ENCODE assay signal across 29 mouse cellular contexts in genomic region chr10:84483553-84483952, GRCm38 (mm10). TPM values are rescaled to one million over a fixed set of nuclear protein-coding genes. Genes with fewer than 3 reads are reported as not detected.
DNase-seq lines count a peak whose midpoint lies in the region; ATAC-seq and TF ChIP-seq lines count a peak whose summit lies in the region.
"Had no signal": no experiment of that assay in that cellular context is flagged by ENCODE, and none has a peak within 500 bp of the region (broad histone marks: within the 10 kb centered on the region; RNA-seq: fewer than 3 reads in every experiment).

No protein-coding gene starts in this region.

- no peak overlapping the region for H3K9ac ChIP-seq in embryonic facial prominence, embryonic 14.5 days (ENCODE audit: low read depth, low read length)
- H3K9ac ChIP-seq in lung, postnatal 0 days (replicated peaks; ENCODE audit: low read depth): no peak overlapping the region
- no peak overlapping the region for H3K9ac ChIP-seq in intestine, postnatal 0 days (ENCODE audit: low read depth, low read length)
- H3K9ac ChIP-seq in forebrain, embryonic 11.5 days (ENCODE audit: low read length): no peak overlapping the region
- H3K9ac ChIP-seq: embryonic facial prominence, embryonic 13.5 days; forebrain, embryonic 13.5 days; heart, embryonic 15.5 days; hindbrain, embryonic 12.5 days; limb, embryonic 13.5 days; liver, embryonic 12.5 days; midbrain, embryonic 13.5 days; neural tube, embryonic 13.5 days had no signal

- peak; percentile 46 for DNase-seq in embryonic facial prominence, embryonic 14.5 days (ENCODE audit: low spot score)
- no peak for DNase-seq in embryonic facial prominence, embryonic 10.5 days (ENCODE audit: low spot score)
- peak; percentile 28 for DNase-seq in lung, postnatal 0 days (ENCODE audit: low spot score)
- no peak for DNase-seq in lung, postnatal 14 days
- DNase-seq in 3T3-L1 (ENCODE audit: low read depth, low spot score): peak; percentile 14
- no peak for DNase-seq in forebrain, embryonic 11.5 days (ENCODE audit: low spot score)
- no peak for DNase-seq in heart, adult 9 months (ENCODE audit: low spot score in 2 of 2)
- DNase-seq: adrenal gland, postnatal 25 days; cerebellum, adult 11-12 months; cerebellum, adult 9-11 months; embryo, embryonic 11 days; gastrocnemius, postnatal 14 days; kidney, adult 11 months; kidney, postnatal 25 days; right cerebral cortex, postnatal 4 days; thymus, postnatal 14 days had no signal

- H3K27ac ChIP-seq in embryonic facial prominence, embryonic 14.5 days (replicated peaks; ENCODE audit: low read depth, low read length): no peak overlapping the region
- H3K27ac ChIP-seq in embryonic facial prominence, embryonic 10.5 days (replicated peaks): no peak overlapping the region
- H3K27ac ChIP-seq in lung, postnatal 0 days (ENCODE audit: low read length): no peak overlapping the region
- H3K27ac ChIP-seq in intestine, postnatal 0 days (ENCODE audit: low read depth, low read length): no peak overlapping the region
- no peak overlapping the region for H3K27ac ChIP-seq in forebrain, embryonic 11.5 days (ENCODE audit: low read depth, low read length)
- H3K27ac ChIP-seq: embryonic facial prominence, embryonic 13.5 days; forebrain, embryonic 13.5 days; heart, embryonic 10.5 days; heart, embryonic 15.5 days; hindbrain, embryonic 12.5 days; hindbrain, postnatal 0 days; limb, embryonic 13.5 days; liver, embryonic 12.5 days; macrophage; midbrain, embryonic 13.5 days; neural tube, embryonic 13.5 days had no signal

- no peak for TF ChIP-seq EP300 in lung, postnatal 0 days (IDR thresholded peaks at IDR 0.05)

- no peak overlapping the region for H3K4me3 ChIP-seq in embryonic facial prominence, embryonic 14.5 days (ENCODE audit: low read depth, low read length)
- no peak overlapping the region for H3K4me3 ChIP-seq in embryonic facial prominence, embryonic 10.5 days
- no peak overlapping the region for H3K4me3 ChIP-seq in lung, postnatal 0 days (ENCODE audit: low read depth, low read length)
- H3K4me3 ChIP-seq in intestine, postnatal 0 days (ENCODE audit: low read depth, low read length): no peak overlapping the region
- no peak overlapping the region for H3K4me3 ChIP-seq in forebrain, embryonic 11.5 days (ENCODE audit: low read depth, low read length)
- H3K4me3 ChIP-seq: embryonic facial prominence, embryonic 13.5 days; erythroblast, embryonic 14.5 days; forebrain, embryonic 13.5 days; heart, embryonic 10.5 days; heart, embryonic 15.5 days; hindbrain, embryonic 12.5 days; limb, embryonic 13.5 days; liver, embryonic 12.5 days; midbrain, embryonic 13.5 days; neural tube, embryonic 13.5 days had no signal

- ATAC-seq in embryonic facial prominence, embryonic 14.5 days (ENCODE audit: low read depth): no peak; the same call in 1 of the 2 replicates
- no peak; the same call in 1 of the 2 replicates for ATAC-seq in lung, postnatal 0 days
- peak; percentile 82 for ATAC-seq in intestine, postnatal 0 days
- ATAC-seq in forebrain, embryonic 11.5 days (replicated peaks; ENCODE audit: low FRiP score): no peak
- ATAC-seq: forebrain, embryonic 13.5 days; hindbrain, postnatal 0 days; liver, embryonic 12.5 days; midbrain, embryonic 13.5 days had no signal

- no peaks in the 10 kb centered on the region for H3K9me3 ChIP-seq in embryonic facial prominence, embryonic 14.5 days (ENCODE audit: control insufficient read depth, low read length)
- H3K9me3 ChIP-seq in embryonic facial prominence, embryonic 10.5 days: no peaks in the 10 kb centered on the region
- no peaks in the 10 kb centered on the region for H3K9me3 ChIP-seq in lung, postnatal 0 days (ENCODE audit: low read length)
- H3K9me3 ChIP-seq in intestine, postnatal 0 days (ENCODE audit: control insufficient read depth): no peaks in the 10 kb centered on the region
- H3K9me3 ChIP-seq in forebrain, embryonic 11.5 days (ENCODE audit: control insufficient read depth, low read length): no peaks in the 10 kb centered on the region
- H3K9me3 ChIP-seq: embryonic facial prominence, embryonic 13.5 days; forebrain, embryonic 13.5 days; heart, embryonic 10.5 days; heart, embryonic 15.5 days; hindbrain, embryonic 12.5 days; limb, embryonic 13.5 days; liver, embryonic 12.5 days; midbrain, embryonic 13.5 days; neural tube, embryonic 13.5 days had no signal

- WGBS in embryonic facial prominence, embryonic 14.5 days: 67% methylated on average over 3 of the region's 3 CpGs
- 81% methylated on average over 3 of the region's 3 CpGs for WGBS in embryonic facial prominence, embryonic 10.5 days
- WGBS in lung, postnatal 0 days: 64% methylated on average over 3 of the region's 3 CpGs
- WGBS in intestine, postnatal 0 days: 48% methylated on average over 3 of the region's 3 CpGs
- WGBS in forebrain, embryonic 11.5 days: 81% methylated on average over 3 of the region's 3 CpGs

- H3K4me1 ChIP-seq in embryonic facial prominence, embryonic 14.5 days (ENCODE audit: control insufficient read depth, insufficient read depth, low read length): 0 out of 2 replicates have a peak, but pooled peaks cover 15% of the 10 kb centered on the region
- peaks cover 23% of the 10 kb centered on the region for H3K4me1 ChIP-seq in embryonic facial prominence, embryonic 10.5 days
- H3K4me1 ChIP-seq in lung, postnatal 0 days (ENCODE audit: insufficient read depth, low read depth, low read length): no peaks in the 10 kb centered on the region
- peaks cover 5% of the 10 kb centered on the region for H3K4me1 ChIP-seq in intestine, postnatal 0 days (replicated peaks; ENCODE audit: control insufficient read depth, insufficient read depth, low read length)
- no peaks in the 10 kb centered on the region for H3K4me1 ChIP-seq in forebrain, embryonic 11.5 days (replicated peaks; ENCODE audit: control insufficient read depth, insufficient read depth, low read length)
- H3K4me1 ChIP-seq: forebrain, embryonic 13.5 days; liver, embryonic 12.5 days; midbrain, embryonic 13.5 days had no signal

- H3K36me3 ChIP-seq in embryonic facial prominence, embryonic 14.5 days (ENCODE audit: control insufficient read depth, insufficient read depth, low read length): no peaks in the 10 kb centered on the region
- no peaks in the 10 kb centered on the region for H3K36me3 ChIP-seq in embryonic facial prominence, embryonic 10.5 days (replicated peaks)
- no peaks in the 10 kb centered on the region for H3K36me3 ChIP-seq in lung, postnatal 0 days (ENCODE audit: insufficient read depth, low read length)
- H3K36me3 ChIP-seq in intestine, postnatal 0 days (ENCODE audit: control insufficient read depth, insufficient read depth): no peaks in the 10 kb centered on the region
- no peaks in the 10 kb centered on the region for H3K36me3 ChIP-seq in forebrain, embryonic 11.5 days (ENCODE audit: control insufficient read depth, insufficient read depth, low read length)
- H3K36me3 ChIP-seq: embryonic facial prominence, embryonic 13.5 days; heart, embryonic 10.5 days; heart, embryonic 15.5 days; hindbrain, embryonic 12.5 days; limb, embryonic 13.5 days; liver, embryonic 12.5 days; midbrain, embryonic 13.5 days; neural tube, embryonic 13.5 days had no signal

- no peaks in the 10 kb centered on the region for H3K27me3 ChIP-seq in embryonic facial prominence, embryonic 14.5 days (replicated peaks; ENCODE audit: control insufficient read depth, insufficient read depth, low read length)
- no peaks in the 10 kb centered on the region for H3K27me3 ChIP-seq in embryonic facial prominence, embryonic 10.5 days (replicated peaks; ENCODE audit: low read depth, poor library complexity, severe bottlenecking)
- H3K27me3 ChIP-seq in lung, postnatal 0 days (replicated peaks; ENCODE audit: insufficient read depth, low read length): no peaks in the 10 kb centered on the region
- H3K27me3 ChIP-seq in intestine, postnatal 0 days (replicated peaks; ENCODE audit: control insufficient read depth, insufficient read depth, low read length): no peaks in the 10 kb centered on the region
- no peaks in the 10 kb centered on the region for H3K27me3 ChIP-seq in forebrain, embryonic 11.5 days (ENCODE audit: control insufficient read depth, insufficient read depth, low read length)
- H3K27me3 ChIP-seq: embryonic facial prominence, embryonic 13.5 days; forebrain, embryonic 13.5 days; heart, embryonic 15.5 days; hindbrain, embryonic 12.5 days; limb, embryonic 13.5 days; liver, embryonic 12.5 days; midbrain, embryonic 13.5 days; neural tube, embryonic 13.5 days had no signal

- TF ChIP-seq CTCF in lung, postnatal 0 days (IDR thresholded peaks at IDR 0.05): no peak
- TF ChIP-seq CTCF in intestine, postnatal 0 days (IDR thresholded peaks at IDR 0.05; ENCODE audit: low read depth): no peak

- H3K4me2 ChIP-seq in embryonic facial prominence, embryonic 14.5 days (ENCODE audit: low read depth, low read length): no peak overlapping the region
- no peak overlapping the region for H3K4me2 ChIP-seq in lung, postnatal 0 days (replicated peaks; ENCODE audit: low read depth, low read length)
- no peak overlapping the region for H3K4me2 ChIP-seq in intestine, postnatal 0 days (replicated peaks; ENCODE audit: low read depth)
- no peak overlapping the region for H3K4me2 ChIP-seq in forebrain, embryonic 11.5 days (ENCODE audit: low read depth, low read length, severe bottlenecking)
- H3K4me2 ChIP-seq: embryonic facial prominence, embryonic 13.5 days; forebrain, embryonic 13.5 days; heart, embryonic 15.5 days; hindbrain, embryonic 12.5 days; limb, embryonic 13.5 days; liver, embryonic 12.5 days; midbrain, embryonic 13.5 days; neural tube, embryonic 13.5 days had no signal

RNA-seq across cellular contexts. Expression of gene Nuak1, which starts 43.2 kb away (rescaled TPM):
- 3.3 and 3.7 TPM in 2 replicates for polyA plus RNA-seq in embryonic facial prominence, embryonic 14.5 days (2014; fragmentation: Nextera tagmentation; extraction: Ambion mirVana)
- 2.4 and 2.7 TPM in 2 replicates for polyA plus RNA-seq in embryonic facial prominence, embryonic 10.5 days (2016; fragmentation: Nextera tagmentation; extraction: Ambion mirVana)
- polyA plus RNA-seq in lung, postnatal 0 days (2015; fragmentation: Nextera tagmentation; extraction: Ambion mirVana): 2.2 and 2.3 TPM in 2 replicates
- 0.37 and 0.55 TPM in 2 replicates for polyA plus RNA-seq in intestine, postnatal 0 days (2015; fragmentation: Nextera tagmentation; extraction: Ambion mirVana)
- 2.9 and 3.6 TPM in 2 replicates for polyA plus RNA-seq in forebrain, embryonic 11.5 days (2014; fragmentation: Nextera tagmentation; extraction: Ambion mirVana)

RNA-seq across cellular contexts. Expression of gene Ckap4, which starts 50.3 kb away (rescaled TPM):
- polyA plus RNA-seq in embryonic facial prominence, embryonic 14.5 days (2014; fragmentation: Nextera tagmentation; extraction: Ambion mirVana): 193 and 203 TPM in 2 replicates
- polyA plus RNA-seq in embryonic facial prominence, embryonic 10.5 days (2016; fragmentation: Nextera tagmentation; extraction: Ambion mirVana): 61.2 and 61.5 TPM in 2 replicates
- polyA plus RNA-seq in lung, postnatal 0 days (2015; fragmentation: Nextera tagmentation; extraction: Ambion mirVana): 49.2 and 58.8 TPM in 2 replicates
- 23.3 and 24.0 TPM in 2 replicates for polyA plus RNA-seq in intestine, postnatal 0 days (2015; fragmentation: Nextera tagmentation; extraction: Ambion mirVana)
- polyA plus RNA-seq in forebrain, embryonic 11.5 days (2014; fragmentation: Nextera tagmentation; extraction: Ambion mirVana): 68.0 and 77.4 TPM in 2 replicates

Comparison
In these comparisons a context has a peak if more than half of its experiments do, and no peak if none do; other contexts are left out.
1. DNase-seq: peak in embryonic facial prominence, embryonic 14.5 days (single experiment), lung, postnatal 0 days (single experiment) and 3T3-L1 (single experiment); none in embryonic facial prominence, embryonic 10.5 days (single experiment), lung, postnatal 14 days (single experiment), forebrain, embryonic 11.5 days (single experiment) and heart, adult 9 months (0 of 2).